Mouse (Mus musculus): Measurements from ENCODE around the gene Sgsm3. TPM values are rescaled to one million over a fixed set of nuclear protein-coding genes. Genes with fewer than 3 reads are reported as not detected.

The Sgsm3 gene
- polyA plus RNA-seq, 1 experiment from 2014 or later: 56.1 TPM

- Histone ChIP-seq H3K4me3 (replicated peaks; ENCODE audit: low read depth, low read length) (no peak overlapping the region), H3K4me2 (ENCODE audit: low read length) (no peak overlapping the region), H3K27ac (replicated peaks; ENCODE audit: low read depth, low read length) (no peak overlapping the region), H3K36me3 (ENCODE audit: control insufficient read depth, insufficient read depth, low read length) (no peaks in the 10 kb centered on the region), H3K4me1 (ENCODE audit: control insufficient read depth, insufficient read depth, low read length) (no peaks in the 10 kb centered on the region), H3K9ac (replicated peaks; ENCODE audit: low read length) (no peak overlapping the region), H3K9me3 (ENCODE audit: control insufficient read depth, low read length) (no peaks in the 10 kb centered on the region), H3K27me3 (ENCODE audit: control insufficient read depth, insufficient read depth, low read length) (no peaks in the 10 kb centered on the region)
- ATAC-seq (ENCODE audit: low FRiP score, low TSS enrichment): no peak
- 89% methylated on average over 5 of the region's 5 CpGs for WGBS
- no peak for DNase-seq
Observed at GRCm38 (mm10) chr15:81038419-81038818, 60.9 kb downstream of the Sgsm3 start.

- WGBS: 82% methylated on average over 4 of the region's 4 CpGs
- Histone ChIP-seq H3K4me3 (replicated peaks; ENCODE audit: low read depth, low read length) (no peak overlapping the region), H3K27ac (replicated peaks; ENCODE audit: low read depth, low read length) (no peak overlapping the region; the same call in 1 of the 2 replicates), H3K9ac (replicated peaks; ENCODE audit: low read length) (no peak overlapping the region), H3K9me3 (ENCODE audit: control insufficient read depth, low read length) (no peaks in the 10 kb centered on the region), H3K36me3 (ENCODE audit: control insufficient read depth, insufficient read depth, low read length) (0 out of 2 replicates have a peak, but pooled peaks cover 5% of the 10 kb centered on the region), H3K27me3 (ENCODE audit: control insufficient read depth, insufficient read depth, low read length) (no peaks in the 10 kb centered on the region), H3K4me1 (ENCODE audit: control insufficient read depth, insufficient read depth, low read length) (no peaks in the 10 kb centered on the region), H3K4me2 (ENCODE audit: low read length) (no peak overlapping the region)
- DNase-seq: no peak
- ATAC-seq (ENCODE audit: low FRiP score, low TSS enrichment): no peak
Observed at GRCm38 (mm10) chr15:81041767-81042166, 64.2 kb downstream of the Sgsm3 start.

GRCm38 (mm10) chr15:81042276-81042931 lies 64.8 kb downstream of the Sgsm3 start:
- Histone ChIP-seq H3K27me3 (ENCODE audit: control insufficient read depth, insufficient read depth, low read length) (no peaks in the 10 kb centered on the region), H3K36me3 (ENCODE audit: control insufficient read depth, insufficient read depth, low read length) (0 out of 2 replicates have a peak, but pooled peaks cover 5% of the 10 kb centered on the region), H3K9me3 (ENCODE audit: control insufficient read depth, low read length) (no peaks in the 10 kb centered on the region), H3K9ac (replicated peaks; ENCODE audit: low read length) (no peak overlapping the region), H3K4me2 (ENCODE audit: low read length) (no peak overlapping the region), H3K4me1 (ENCODE audit: control insufficient read depth, insufficient read depth, low read length) (no peaks in the 10 kb centered on the region), H3K27ac (replicated peaks; ENCODE audit: low read depth, low read length) (no peak overlapping the region), H3K4me3 (replicated peaks; ENCODE audit: low read depth, low read length) (no peak overlapping the region)
- 62% methylated on average over 13 of the region's 13 CpGs for WGBS
- DNase-seq: peak; percentile 15
- ATAC-seq (ENCODE audit: low FRiP score, low TSS enrichment): no peak

GRCm38 (mm10) chr15:81044446-81044845 lies 66.9 kb downstream of the Sgsm3 start:
- ATAC-seq (ENCODE audit: low FRiP score, low TSS enrichment) (no peak), DNase-seq (no peak)
- Histone ChIP-seq H3K4me3 (replicated peaks; ENCODE audit: low read depth, low read length) (no peak overlapping the region), H3K4me1 (ENCODE audit: control insufficient read depth, insufficient read depth, low read length) (no peaks in the 10 kb centered on the region), H3K9ac (replicated peaks; ENCODE audit: low read length) (no peak overlapping the region), H3K27ac (replicated peaks; ENCODE audit: low read depth, low read length) (no peak overlapping the region), H3K9me3 (ENCODE audit: control insufficient read depth, low read length) (no peaks in the 10 kb centered on the region), H3K27me3 (ENCODE audit: control insufficient read depth, insufficient read depth, low read length) (no peaks in the 10 kb centered on the region), H3K4me2 (ENCODE audit: low read length) (no peak overlapping the region), H3K36me3 (ENCODE audit: control insufficient read depth, insufficient read depth, low read length) (0 out of 2 replicates have a peak, but pooled peaks cover 5% of the 10 kb centered on the region)
- 95% methylated on average over 9 of the region's 9 CpGs for WGBS

GRCm38 (mm10) chr15:81045336-81045735 lies 67.8 kb downstream of the Sgsm3 start:
- no peak overlapping the region for H3K27ac ChIP-seq (replicated peaks; ENCODE audit: low read depth, low read length)
- 98% methylated on average over 4 of the region's 4 CpGs for WGBS
- H3K36me3 ChIP-seq (ENCODE audit: control insufficient read depth, insufficient read depth, low read length): 0 out of 2 replicates have a peak, but pooled peaks cover 5% of the 10 kb centered on the region
- H3K4me1 ChIP-seq (ENCODE audit: control insufficient read depth, insufficient read depth, low read length): no peaks in the 10 kb centered on the region
- H3K4me3 ChIP-seq (replicated peaks; ENCODE audit: low read depth, low read length): no peak overlapping the region
- no peak overlapping the region for H3K4me2 ChIP-seq (ENCODE audit: low read length)
- ATAC-seq (ENCODE audit: low FRiP score, low TSS enrichment): no peak
- DNase-seq: no peak
- H3K27me3 ChIP-seq (ENCODE audit: control insufficient read depth, insufficient read depth, low read length): no peaks in the 10 kb centered on the region
- no peaks in the 10 kb centered on the region for H3K9me3 ChIP-seq (ENCODE audit: control insufficient read depth, low read length)
- no peak overlapping the region for H3K9ac ChIP-seq (replicated peaks; ENCODE audit: low read length)

GRCm38 (mm10) chr15:81046061-81046460 lies 68.5 kb downstream of the Sgsm3 start:
- ATAC-seq (ENCODE audit: low FRiP score, low TSS enrichment) (no peak), DNase-seq (no peak)
- Histone ChIP-seq H3K36me3 (ENCODE audit: control insufficient read depth, insufficient read depth, low read length) (0 out of 2 replicates have a peak, but pooled peaks cover 5% of the 10 kb centered on the region), H3K9me3 (ENCODE audit: control insufficient read depth, low read length) (no peaks in the 10 kb centered on the region), H3K4me2 (ENCODE audit: low read length) (no peak overlapping the region), H3K9ac (replicated peaks; ENCODE audit: low read length) (no peak overlapping the region), H3K27me3 (ENCODE audit: control insufficient read depth, insufficient read depth, low read length) (no peaks in the 10 kb centered on the region), H3K27ac (replicated peaks; ENCODE audit: low read depth, low read length) (no peak overlapping the region), H3K4me1 (ENCODE audit: control insufficient read depth, insufficient read depth, low read length) (no peaks in the 10 kb centered on the region), H3K4me3 (replicated peaks; ENCODE audit: low read depth, low read length) (no peak overlapping the region)
- WGBS: 96% methylated on average over 7 of the region's 7 CpGs

- no peaks in the 10 kb centered on the region for H3K27me3 ChIP-seq (ENCODE audit: control insufficient read depth, insufficient read depth, low read length)
- no peaks in the 10 kb centered on the region for H3K4me1 ChIP-seq (ENCODE audit: control insufficient read depth, insufficient read depth, low read length)
- 0 out of 2 replicates have a peak, but pooled peaks cover 5% of the 10 kb centered on the region for H3K36me3 ChIP-seq (ENCODE audit: control insufficient read depth, insufficient read depth, low read length)
- no peak for DNase-seq
- H3K9ac ChIP-seq (replicated peaks; ENCODE audit: low read length): no peak overlapping the region
- ATAC-seq (ENCODE audit: low FRiP score, low TSS enrichment): no peak
- no peak overlapping the region for H3K27ac ChIP-seq (replicated peaks; ENCODE audit: low read depth, low read length)
- no peak overlapping the region for H3K4me2 ChIP-seq (ENCODE audit: low read length)
- H3K4me3 ChIP-seq (replicated peaks; ENCODE audit: low read depth, low read length): no peak overlapping the region
- 60% methylated on average over 10 of the region's 10 CpGs for WGBS
- H3K9me3 ChIP-seq (ENCODE audit: control insufficient read depth, low read length): no peaks in the 10 kb centered on the region
Observed at GRCm38 (mm10) chr15:81047497-81047896, 69.9 kb downstream of the Sgsm3 start.

- Histone ChIP-seq H3K9ac (replicated peaks; ENCODE audit: low read length) (no peak overlapping the region), H3K4me3 (replicated peaks; ENCODE audit: low read depth, low read length) (no peak overlapping the region), H3K27me3 (ENCODE audit: control insufficient read depth, insufficient read depth, low read length) (no peaks in the 10 kb centered on the region), H3K9me3 (ENCODE audit: control insufficient read depth, low read length) (no peaks in the 10 kb centered on the region), H3K4me2 (ENCODE audit: low read length) (no peak overlapping the region), H3K36me3 (ENCODE audit: control insufficient read depth, insufficient read depth, low read length) (no peaks in the 10 kb centered on the region), H3K27ac (replicated peaks; ENCODE audit: low read depth, low read length) (no peak overlapping the region), H3K4me1 (ENCODE audit: control insufficient read depth, insufficient read depth, low read length) (no peaks in the 10 kb centered on the region)
- peak; percentile 49 for DNase-seq
- 78% methylated on average over 6 of the region's 6 CpGs for WGBS
- no peak for ATAC-seq (ENCODE audit: low FRiP score, low TSS enrichment)
Observed at GRCm38 (mm10) chr15:81049401-81050053, 72.0 kb downstream of the Sgsm3 start.

- Histone ChIP-seq H3K4me2 (ENCODE audit: low read length) (no peak overlapping the region), H3K36me3 (ENCODE audit: control insufficient read depth, insufficient read depth, low read length) (no peaks in the 10 kb centered on the region), H3K4me1 (ENCODE audit: control insufficient read depth, insufficient read depth, low read length) (no peaks in the 10 kb centered on the region), H3K27ac (replicated peaks; ENCODE audit: low read depth, low read length) (no peak overlapping the region), H3K9me3 (ENCODE audit: control insufficient read depth, low read length) (no peaks in the 10 kb centered on the region), H3K9ac (replicated peaks; ENCODE audit: low read length) (no peak overlapping the region), H3K27me3 (ENCODE audit: control insufficient read depth, insufficient read depth, low read length) (no peaks in the 10 kb centered on the region), H3K4me3 (replicated peaks; ENCODE audit: low read depth, low read length) (no peak overlapping the region)
- DNase-seq (no peak), ATAC-seq (ENCODE audit: low FRiP score, low TSS enrichment) (no peak)
- WGBS: 78% methylated on average over 3 of the region's 3 CpGs
Observed at GRCm38 (mm10) chr15:81050488-81050887, 72.9 kb downstream of the Sgsm3 start.
